Comparison of ENCODE assay signal across 14 mouse cellular contexts in the genomic region with DNA sequence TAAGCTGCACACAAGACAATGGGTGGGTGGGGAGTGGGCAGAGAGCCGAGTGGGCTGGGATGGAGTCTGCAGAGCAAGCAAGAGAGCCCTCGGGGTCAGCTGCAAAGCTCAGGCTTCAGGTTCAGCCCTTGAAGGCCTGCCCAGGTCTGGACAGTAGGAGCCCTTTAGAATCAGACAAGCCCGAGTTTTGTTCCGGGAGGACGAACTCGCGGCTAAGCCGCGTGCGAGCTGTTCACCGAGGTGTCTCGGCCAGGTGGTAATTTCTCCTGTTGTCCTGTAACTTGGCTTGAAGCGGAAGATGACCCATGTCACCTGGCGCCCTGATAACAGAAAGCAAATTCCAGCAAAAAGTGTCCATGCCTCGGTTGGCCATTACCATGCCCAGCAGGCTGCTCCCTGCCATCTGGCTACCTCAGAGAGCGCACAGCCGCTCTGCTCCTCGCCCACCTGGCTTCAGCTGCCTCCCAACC.
DNase-seq lines count a peak whose midpoint lies in the region; ATAC-seq lines count a peak whose summit lies in the region.
"Had no signal": no experiment of that assay in that cellular context is flagged by ENCODE, and none has a peak within 500 bp of the region (broad histone marks: within the 10 kb centered on the region; RNA-seq: fewer than 3 reads in every experiment).

No protein-coding gene starts in this region.

- WGBS in hindbrain, embryonic 16.5 days, result 77% methylated on average over 18 of the region's 18 CpGs
- WGBS in hindbrain, embryonic 10.5 days, result 87% methylated on average over 18 of the region's 18 CpGs

- ATAC-seq in hindbrain, embryonic 16.5 days, result peak; percentile 68
- ATAC-seq in megakaryocyte-erythroid progenitor cell, adult 5-6 weeks (replicated peaks; ENCODE audit: low FRiP score, low TSS enrichment, poor library complexity, severe bottlenecking), result no peak
- ATAC-seq: lung, postnatal 0 days had no signal

- no peak for DNase-seq in hindbrain, embryonic 10.5 days (ENCODE audit: low spot score)
- peak; percentile 33 for DNase-seq in testis, postnatal 10 days (ENCODE audit: low spot score)
- no peak for DNase-seq in testis, postnatal 14 days (ENCODE audit: low spot score)
- peak; percentile 90 to 94 for DNase-seq in cerebellum, postnatal 10 days
- no peak for DNase-seq in right cerebral cortex, adult 18-20 months
- DNase-seq in frontal cortex, adult 2 months (ENCODE audit: extremely low spot score in 1 of 2, low spot score in 1 of 2), result no peak
- DNase-seq: liver, embryonic 13.5 days; thymus, postnatal 25 days had no signal

- H3K4me2 ChIP-seq in hindbrain, embryonic 16.5 days (ENCODE audit: low read length), result no peak overlapping the region
- H3K4me2 ChIP-seq: heart, embryonic 13.5 days; liver, embryonic 13.5 days; midbrain, embryonic 12.5 days; stomach, embryonic 15.5 days had no signal

- no peaks in the 10 kb centered on the region for H3K27me3 ChIP-seq in hindbrain, embryonic 16.5 days (replicated peaks; ENCODE audit: control insufficient read depth, insufficient read depth, low read length)
- 0 out of 2 replicates have a peak, but pooled peaks cover 2% of the 10 kb centered on the region for H3K27me3 ChIP-seq in hindbrain, embryonic 10.5 days (ENCODE audit: insufficient read depth, poor library complexity, severe bottlenecking)
- H3K27me3 ChIP-seq: heart, embryonic 13.5 days; liver, embryonic 13.5 days; midbrain, embryonic 12.5 days; stomach, embryonic 15.5 days had no signal

- no peak overlapping the region for H3K4me3 ChIP-seq in hindbrain, embryonic 16.5 days (ENCODE audit: low read length)
- H3K4me3 ChIP-seq in hindbrain, embryonic 10.5 days, result no peak overlapping the region
- H3K4me3 ChIP-seq: heart, embryonic 13.5 days; liver, embryonic 13.5 days; midbrain, embryonic 12.5 days; stomach, embryonic 15.5 days had no signal

- no peaks in the 10 kb centered on the region for H3K4me1 ChIP-seq in hindbrain, embryonic 16.5 days (ENCODE audit: control insufficient read depth, insufficient read depth, low read depth, low read length)
- H3K4me1 ChIP-seq in hindbrain, embryonic 10.5 days (replicated peaks), result peaks cover 43% of the 10 kb centered on the region
- H3K4me1 ChIP-seq: stomach, embryonic 15.5 days had no signal

- no peaks in the 10 kb centered on the region for H3K36me3 ChIP-seq in hindbrain, embryonic 16.5 days (ENCODE audit: control insufficient read depth, insufficient read depth, low read length)
- H3K36me3 ChIP-seq in hindbrain, embryonic 10.5 days, result no peaks in the 10 kb centered on the region
- H3K36me3 ChIP-seq: heart, embryonic 13.5 days; liver, embryonic 13.5 days; midbrain, embryonic 12.5 days; stomach, embryonic 15.5 days had no signal

- no peaks in the 10 kb centered on the region for H3K9me3 ChIP-seq in hindbrain, embryonic 16.5 days (ENCODE audit: control insufficient read depth, low read length)
- no peaks in the 10 kb centered on the region for H3K9me3 ChIP-seq in hindbrain, embryonic 10.5 days
- H3K9me3 ChIP-seq: heart, embryonic 13.5 days; liver, embryonic 13.5 days; midbrain, embryonic 12.5 days; stomach, embryonic 15.5 days had no signal

- no peak overlapping the region for H3K9ac ChIP-seq in hindbrain, embryonic 16.5 days (ENCODE audit: low read depth, low read length)
- H3K9ac ChIP-seq: heart, embryonic 13.5 days; liver, embryonic 13.5 days; midbrain, embryonic 12.5 days; stomach, embryonic 15.5 days had no signal

- no peak overlapping the region; the same call in 1 of the 2 replicates for H3K27ac ChIP-seq in hindbrain, embryonic 16.5 days (ENCODE audit: low read depth, low read length)
- H3K27ac ChIP-seq in hindbrain, embryonic 10.5 days, result no peak overlapping the region
- H3K27ac ChIP-seq: heart, embryonic 13.5 days; liver, embryonic 13.5 days; midbrain, embryonic 12.5 days; stomach, embryonic 15.5 days had no signal

Comparison
In these comparisons a context has a peak if more than half of its experiments do, and no peak if none do; other contexts are left out.
1. DNase-seq: peak in testis, postnatal 10 days (single experiment) and cerebellum, postnatal 10 days (2 of 2); none in hindbrain, embryonic 10.5 days (single experiment), testis, postnatal 14 days (single experiment), right cerebral cortex, adult 18-20 months (single experiment) and frontal cortex, adult 2 months (0 of 2).